Mouse (Mus musculus) spleen, adult 2 months (tissue): ENCODE measurements around the gene Mrpl27.

Experiments
- CTCF ChIP-seq: fragments of 200-500 bp; IDR thresholded peaks from 2 replicates; pipeline ENCODE4 v1.5.1; 2011; ENCODE audit warnings: mild to moderate bottlenecking, inconsistent platforms; ENCODE audit not compliant: insufficient read depth, insufficient read length, insufficient replicate concordance; ENCODE audit errors: extremely low read depth
- POLR2A ChIP-seq: fragments of 200-500 bp; IDR thresholded peaks from 2 replicates; pipeline ENCODE4 v1.6.1; 2011; ENCODE audit warnings: low read depth, low read length, inconsistent platforms

GRCm38 (mm10) chr11:94702216-94702610 lies 48.6 kb downstream of the Mrpl27 start:
- no peak for TF ChIP-seq POLR2A
- TF ChIP-seq CTCF, result no peak
